Mouse (Mus musculus) left cerebral cortex, adult 11 months (tissue): ENCODE data around the gene Mettl15.

Experiments used
- DNase-seq: peaks from one replicate; pipeline ENCODE4 v3.0.0; 2022; ENCODE audit warnings: low spot score

Gene Mettl15

DNA sequence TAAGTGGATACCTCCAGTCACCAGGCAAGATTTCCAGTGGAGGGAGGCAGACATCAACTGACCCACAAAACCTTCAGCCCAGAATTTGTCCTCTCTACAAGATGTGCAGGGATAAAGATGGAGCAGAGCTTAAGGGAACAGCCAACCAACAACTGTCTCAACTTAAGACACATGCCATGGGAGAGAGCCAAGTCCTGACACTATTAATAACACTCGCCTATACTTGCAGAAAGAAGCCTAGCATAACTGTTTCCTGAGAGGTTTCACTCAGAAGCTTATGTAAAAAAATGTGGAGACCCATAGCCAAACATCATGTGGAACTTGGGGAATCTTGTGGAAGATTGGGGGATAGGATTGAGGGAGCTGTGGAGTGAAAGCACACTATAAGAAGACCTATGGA, 124.4 kb downstream of the Mettl15 start:
- no peak for DNase-seq

DNA sequence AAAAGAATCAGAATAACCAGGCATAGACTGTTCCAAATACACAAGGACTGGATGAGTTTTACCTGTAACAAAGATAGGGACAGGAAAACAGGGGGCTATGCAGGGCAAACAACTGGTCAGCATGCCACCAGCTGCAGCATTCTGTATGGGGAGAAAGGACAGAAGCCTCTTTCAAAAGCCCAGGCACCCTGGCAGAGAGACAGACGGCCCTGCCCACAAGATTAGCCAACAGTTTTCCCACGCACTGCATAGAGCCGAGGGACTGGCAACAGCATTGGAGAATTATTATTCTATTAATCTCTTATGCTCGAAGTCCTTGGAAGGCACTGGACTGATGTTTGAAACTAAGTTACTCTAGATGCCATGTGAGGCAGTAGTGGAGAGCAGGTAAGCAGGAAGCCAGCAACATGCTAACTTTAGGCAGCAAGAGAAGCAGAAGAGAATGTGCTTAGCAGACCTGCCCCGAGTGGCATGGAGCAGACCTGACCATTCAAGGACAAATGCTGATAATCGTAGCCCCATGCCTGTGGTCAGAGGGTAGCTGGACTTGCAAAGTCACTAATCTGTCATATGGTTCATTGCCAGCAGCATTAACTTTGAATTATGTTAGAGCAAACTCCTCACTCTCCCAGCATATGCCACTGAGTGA, 127.0 kb downstream of the Mettl15 start:
- DNase-seq: peak; percentile 7

GRCm38 (mm10) chr2:109147292-109147691, 133.3 kb downstream of the Mettl15 start:
- DNase-seq: no peak

DNA sequence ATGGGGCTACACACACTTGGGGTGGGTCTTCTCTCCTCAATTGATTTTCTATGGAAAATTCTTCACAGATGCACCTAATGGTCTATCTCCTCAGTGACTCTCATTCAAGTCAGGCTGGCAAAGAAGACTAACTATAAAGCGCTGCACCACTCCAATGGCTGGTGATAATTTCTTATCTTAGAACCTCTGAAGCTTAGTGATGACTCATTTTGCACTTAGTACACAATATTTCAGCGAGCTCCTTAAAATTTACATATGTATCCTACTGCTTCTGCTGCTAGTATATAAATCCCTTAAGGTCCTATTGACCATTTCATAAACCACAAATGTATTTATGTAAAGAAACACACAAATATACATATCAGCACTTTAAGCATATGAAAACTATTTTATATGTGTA, 136.1 kb downstream of the Mettl15 start:
- DNase-seq: no peak

GRCm38 (mm10) chr2:109140330-109140729, 140.2 kb downstream of the Mettl15 start:
- DNase-seq: no peak

GRCm38 (mm10) chr2:109137276-109137675, 143.3 kb downstream of the Mettl15 start:
- DNase-seq: no peak

GRCm38 (mm10) chr2:109130718-109131117, 149.8 kb downstream of the Mettl15 start:
- no peak for DNase-seq

- DNase-seq: no peak
Observed at GRCm38 (mm10) chr2:109129921-109130320, 150.6 kb downstream of the Mettl15 start.

- DNase-seq: no peak
Observed at GRCm38 (mm10) chr2:109105773-109106484, 174.6 kb downstream of the Mettl15 start.

DNA sequence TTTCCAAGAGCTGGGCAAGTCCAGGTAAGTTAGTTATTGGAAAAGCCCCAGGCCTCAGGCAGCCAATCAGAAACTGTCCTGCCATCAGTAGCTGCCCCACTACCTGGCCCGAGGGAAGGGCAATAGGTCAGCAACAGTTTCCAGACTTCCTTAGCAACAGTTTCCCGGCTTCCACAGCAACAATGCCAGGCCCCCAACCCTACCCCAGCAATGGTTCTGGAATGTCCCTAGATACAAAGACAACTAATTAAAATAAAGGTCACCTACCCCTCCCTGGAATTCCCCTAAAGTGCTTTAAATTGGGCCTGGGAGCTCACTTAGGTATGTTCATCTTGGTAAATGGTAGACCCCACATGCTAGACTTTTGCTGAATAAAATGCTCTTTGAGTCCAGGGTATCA, 230.9 kb downstream of the Mettl15 start:
- no peak for DNase-seq
